Mouse (Mus musculus): ENCODE results near the gene Ppp1r13l.

Gene Ppp1r13l

DNA sequence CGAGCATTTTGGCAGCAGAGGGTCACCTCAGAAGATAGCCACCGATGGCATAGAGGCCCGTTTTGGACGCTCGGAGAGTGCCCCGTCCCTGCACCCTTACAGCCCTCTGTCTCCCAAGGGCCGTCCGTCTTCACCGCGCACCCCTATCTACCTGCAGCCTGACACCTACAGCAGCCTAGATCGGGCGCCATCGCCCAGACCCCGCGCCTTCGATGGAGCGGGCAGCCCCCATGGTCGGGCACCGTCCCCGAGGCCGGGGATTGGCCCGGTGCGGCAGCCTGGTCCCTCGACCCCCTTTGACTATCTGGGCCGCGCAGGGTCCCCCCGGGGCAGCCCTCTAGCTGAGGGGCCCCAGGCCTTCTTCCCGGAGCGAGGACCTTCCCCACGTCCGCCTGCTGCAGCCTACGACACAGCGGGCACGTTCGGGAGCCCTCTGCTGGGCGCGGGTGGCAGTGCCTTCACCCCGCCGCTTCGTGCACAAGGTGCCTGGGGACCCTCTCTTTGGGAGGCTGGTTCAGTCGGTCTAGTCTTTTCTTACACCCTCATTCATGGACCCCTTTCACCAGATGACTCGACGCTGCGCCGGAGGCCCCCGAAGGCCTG lies 10.4 kb downstream of the Ppp1r13l start:
- DNase-seq = peak; percentile 49

DNA sequence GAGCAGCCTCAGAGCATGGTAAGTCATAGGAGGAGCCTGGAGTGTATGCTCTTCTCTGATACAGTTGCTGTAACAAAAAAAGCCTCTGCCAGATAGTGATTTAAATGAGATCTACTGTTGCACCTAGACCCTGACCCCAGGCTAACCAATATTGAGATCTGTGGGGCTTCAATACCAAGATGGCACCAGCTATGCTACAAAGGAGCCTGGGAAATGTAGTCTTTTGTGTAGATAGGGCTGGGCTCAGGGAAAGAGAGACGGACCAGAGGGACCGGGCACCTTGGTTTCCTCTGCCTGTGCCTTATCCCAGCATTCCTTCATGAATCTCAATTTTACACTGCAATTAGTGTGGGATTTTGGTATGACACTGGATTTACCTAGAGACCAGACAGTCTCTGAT lies 13.8 kb downstream of the Ppp1r13l start:
- DNase-seq = no peak

- DNase-seq = no peak
Observed at GRCm38 (mm10) chr7:19375368-19375767, 15.8 kb downstream of the Ppp1r13l start.

GRCm38 (mm10) chr7:19376019-19376418 lies 16.5 kb downstream of the Ppp1r13l start:
- no peak for DNase-seq

- DNase-seq = no peak
Observed at GRCm38 (mm10) chr7:19378049-19378448, 18.5 kb downstream of the Ppp1r13l start.

GRCm38 (mm10) chr7:19381377-19382165 lies 22.0 kb downstream of the Ppp1r13l start, which contains the start of gene Ercc2:
Gene Ercc2 (plus strand): TSS chr7:19382010.
- DNase-seq = peak; percentile 99

DNA sequence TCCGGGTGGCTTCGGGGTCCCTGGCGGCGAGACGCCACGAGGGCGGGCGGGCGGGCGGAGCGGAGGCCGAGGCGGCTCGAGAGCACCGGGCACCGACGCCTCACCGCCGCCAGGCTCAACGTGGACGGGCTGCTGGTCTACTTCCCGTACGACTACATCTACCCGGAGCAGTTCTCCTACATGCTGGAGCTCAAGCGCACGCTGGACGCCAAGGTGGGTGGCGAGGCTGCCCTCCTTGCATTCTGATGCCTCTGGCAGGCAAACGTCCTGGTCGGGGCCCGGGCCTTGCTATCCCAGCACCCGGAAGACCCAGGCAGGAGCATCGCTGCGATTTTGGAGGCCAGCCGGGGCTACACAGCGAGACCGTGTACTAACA lies 22.6 kb downstream of the Ppp1r13l start:
- no peak for DNase-seq

DNA sequence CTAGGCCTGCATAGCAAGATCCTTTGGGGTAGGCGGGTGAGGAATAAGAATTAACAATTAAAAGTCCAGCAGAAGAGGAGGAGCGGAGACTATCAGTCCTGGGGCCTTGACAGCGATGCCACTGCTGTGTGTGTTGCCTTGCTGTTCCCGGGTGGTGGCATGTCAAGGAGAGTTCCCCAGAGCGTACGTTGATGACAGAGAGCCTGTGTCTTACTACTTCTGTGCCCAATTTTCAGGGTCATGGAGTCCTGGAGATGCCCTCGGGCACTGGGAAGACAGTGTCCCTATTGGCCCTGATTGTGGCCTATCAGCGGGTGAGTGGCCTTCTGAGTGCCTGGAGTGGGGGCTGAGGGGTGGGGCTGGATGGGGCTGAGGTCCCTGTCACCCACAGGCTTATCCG lies 24.2 kb downstream of the Ppp1r13l start:
- no peak for DNase-seq

GRCm38 (mm10) chr7:19388699-19389413 lies 29.3 kb downstream of the Ppp1r13l start:
- DNase-seq = no peak

DNA sequence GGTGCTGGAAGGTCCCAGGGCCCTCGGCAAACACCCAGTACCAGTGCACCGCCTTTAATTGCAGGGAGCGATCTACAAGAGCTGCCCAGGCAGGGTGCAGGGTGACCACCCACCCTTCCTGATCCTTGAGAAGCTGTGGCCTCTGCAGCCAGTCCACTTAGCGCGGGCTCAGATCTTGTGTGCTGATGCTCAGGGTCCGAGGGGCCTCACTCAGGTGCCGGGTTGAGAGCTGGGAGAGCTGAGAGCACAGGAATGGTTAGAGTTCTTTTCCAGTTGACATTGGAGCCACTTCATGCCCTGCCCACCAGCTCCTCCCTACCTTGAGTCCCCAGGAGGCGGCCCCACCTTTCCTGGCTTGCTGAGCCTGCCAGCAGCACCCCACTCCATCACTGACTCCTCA lies 34.9 kb downstream of the Ppp1r13l start:
- no peak for DNase-seq

DNA sequence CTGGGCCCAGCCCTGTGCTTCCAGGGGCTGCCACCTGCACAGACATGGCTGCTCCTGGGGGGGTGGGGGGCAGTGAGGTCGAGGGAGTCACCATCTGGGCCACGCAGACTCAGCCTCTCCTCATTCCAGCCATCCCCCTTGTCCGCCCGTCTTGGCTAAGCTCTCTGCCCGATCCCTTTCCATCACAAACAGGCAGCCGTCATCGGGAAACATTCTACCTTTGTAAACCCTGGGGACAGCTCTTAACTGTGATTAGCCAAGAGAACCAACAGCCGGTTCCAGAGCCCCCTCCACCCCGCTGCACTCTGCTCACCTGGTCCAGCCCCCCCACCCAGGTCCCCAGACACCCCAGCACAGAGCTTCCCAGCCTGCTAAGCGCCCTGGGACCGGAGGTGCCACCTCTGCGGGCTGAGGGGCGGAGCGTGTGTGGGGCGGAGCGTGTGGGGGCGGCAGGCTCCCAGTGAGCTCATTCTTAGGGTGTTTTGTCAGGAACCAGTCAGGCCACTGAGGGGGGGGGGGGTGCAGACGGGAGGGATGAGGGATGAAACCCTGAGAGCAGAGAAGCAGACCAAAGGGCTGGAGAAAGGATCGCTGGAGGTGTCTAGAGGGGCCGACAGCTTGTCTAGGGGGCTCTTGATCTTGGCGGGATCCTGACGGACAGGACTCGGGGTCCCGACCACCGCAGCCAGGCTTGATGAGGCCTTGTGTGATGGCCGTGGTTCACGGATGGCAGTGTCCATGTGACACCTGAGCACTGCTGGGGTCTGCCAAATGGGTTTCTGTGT lies 40.1 kb downstream of the Ppp1r13l start:
- DNase-seq = peak; percentile 60

GRCm38 (mm10) chr7:19400946-19401345 lies 41.4 kb downstream of the Ppp1r13l start:
- no peak for DNase-seq

DNA sequence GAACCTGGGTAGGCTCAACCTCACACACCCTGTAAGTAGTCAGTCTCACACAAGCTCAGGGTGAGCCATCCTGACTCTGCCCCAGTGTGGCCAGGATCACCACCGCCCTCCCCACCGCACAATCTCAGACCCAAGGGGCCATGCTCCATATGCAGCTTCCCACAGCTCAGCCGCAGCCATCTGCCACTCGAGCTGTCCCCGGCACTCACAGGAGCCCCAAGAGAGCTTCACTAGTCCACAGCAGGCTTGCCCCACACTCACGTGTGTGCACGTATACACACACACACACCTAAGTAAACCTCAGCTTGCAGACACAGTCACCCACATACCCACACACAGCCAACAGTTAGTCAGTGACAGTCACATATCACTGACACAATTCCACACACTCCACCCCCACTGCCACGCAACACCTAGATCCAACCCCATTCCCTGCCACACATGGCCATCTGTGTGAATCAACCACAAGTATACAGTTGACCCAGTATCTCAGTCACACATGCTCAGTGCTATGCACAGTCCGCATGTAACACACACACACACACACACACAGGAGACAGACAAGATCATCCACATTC lies 43.1 kb downstream of the Ppp1r13l start:
- DNase-seq = no peak

DNA sequence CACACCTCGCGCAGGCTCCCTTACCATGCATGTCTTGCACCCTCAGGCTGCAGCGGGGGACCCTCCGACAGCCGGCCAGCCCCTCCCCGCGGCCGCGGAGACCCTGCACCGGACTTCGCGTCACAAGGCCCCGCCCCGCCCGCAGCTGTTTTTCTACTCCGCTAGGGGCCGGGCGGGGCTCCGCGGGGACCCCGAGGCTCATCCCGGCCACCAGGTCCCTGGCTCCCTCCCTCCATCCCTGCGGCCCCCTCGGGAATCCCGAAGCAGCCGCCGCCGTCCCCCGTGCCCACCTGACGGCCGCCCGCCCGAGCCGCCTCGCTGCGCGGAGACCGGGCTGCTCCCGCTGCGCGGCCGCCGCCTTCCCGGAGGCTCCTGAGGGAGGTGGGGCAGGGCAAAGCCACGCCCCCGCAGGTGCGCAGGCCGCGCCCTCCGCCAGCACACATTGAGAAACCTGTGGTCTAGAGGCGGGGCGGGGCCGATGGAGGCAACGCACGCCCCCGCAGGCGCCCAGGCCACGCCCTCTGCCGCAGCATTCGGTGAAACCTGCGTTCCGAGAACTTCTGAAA lies 44.3 kb downstream of the Ppp1r13l start, which contains the start of gene Klc3:
TSS of gene Klc3 (minus strand) at position 374 of the 566 bp plus-strand sequence.
- peak; percentile 85 for DNase-seq

DNA sequence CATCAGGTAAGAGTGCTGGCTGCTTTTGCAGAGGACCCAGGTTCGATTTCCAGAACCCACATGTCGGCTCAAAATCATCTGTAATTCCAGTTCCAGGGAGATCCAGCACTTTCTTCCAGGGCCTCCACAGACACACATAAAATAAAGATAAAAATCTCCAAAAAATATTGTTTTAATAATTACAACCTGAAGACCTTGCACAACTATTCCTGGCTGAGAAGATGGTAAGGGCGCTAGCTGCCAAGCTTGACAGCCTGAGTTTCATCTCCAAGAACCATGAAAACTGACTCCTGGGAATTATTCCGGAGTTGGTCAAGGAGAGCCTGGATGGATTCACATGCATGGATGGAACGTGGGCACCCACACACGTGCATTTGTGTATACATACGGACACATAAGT lies 44.9 kb downstream of the Ppp1r13l start, which contains the start of gene Ckm:
TSS of gene Ckm (plus strand) at position 301 of the 400 bp plus-strand sequence.
- DNase-seq = no peak

- peak; percentile 79 for DNase-seq
Observed at GRCm38 (mm10) chr7:19405417-19405816, 45.9 kb downstream of the Ppp1r13l start.

DNA sequence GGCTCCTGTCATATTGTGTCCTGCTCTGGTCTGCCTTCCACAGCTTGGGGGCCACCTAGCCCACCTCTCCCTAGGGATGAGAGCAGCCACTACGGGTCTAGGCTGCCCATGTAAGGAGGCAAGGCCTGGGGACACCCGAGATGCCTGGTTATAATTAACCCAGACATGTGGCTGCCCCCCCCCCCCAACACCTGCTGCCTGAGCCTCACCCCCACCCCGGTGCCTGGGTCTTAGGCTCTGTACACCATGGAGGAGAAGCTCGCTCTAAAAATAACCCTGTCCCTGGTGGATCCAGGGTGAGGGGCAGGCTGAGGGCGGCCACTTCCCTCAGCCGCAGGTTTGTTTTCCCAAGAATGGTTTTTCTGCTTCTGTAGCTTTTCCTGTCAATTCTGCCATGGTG lies 50.2 kb downstream of the Ppp1r13l start:
- no peak for DNase-seq

- DNase-seq = no peak
Observed at GRCm38 (mm10) chr7:19410766-19411344, 51.3 kb downstream of the Ppp1r13l start.

DNA sequence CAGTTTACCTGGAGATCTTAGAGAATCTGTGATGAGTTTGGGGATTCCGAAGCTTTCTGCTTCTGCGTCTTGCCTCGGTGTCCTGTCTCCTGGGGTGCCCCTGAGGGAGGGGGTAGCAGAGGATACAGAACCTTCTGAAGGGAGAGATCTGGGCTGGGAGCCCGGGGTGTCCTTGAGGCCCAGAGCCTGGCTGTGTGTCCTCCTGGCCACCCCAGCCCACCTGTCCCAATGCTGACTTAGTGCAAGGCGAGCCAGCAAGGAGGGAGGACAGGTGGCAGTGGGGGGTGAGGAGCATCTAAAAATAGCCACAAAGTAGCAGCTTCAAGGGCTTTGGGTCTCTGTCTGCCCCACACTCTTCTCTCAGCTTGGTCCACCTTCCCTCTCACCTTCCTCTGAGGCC lies 52.2 kb downstream of the Ppp1r13l start:
- no peak for DNase-seq

DNA sequence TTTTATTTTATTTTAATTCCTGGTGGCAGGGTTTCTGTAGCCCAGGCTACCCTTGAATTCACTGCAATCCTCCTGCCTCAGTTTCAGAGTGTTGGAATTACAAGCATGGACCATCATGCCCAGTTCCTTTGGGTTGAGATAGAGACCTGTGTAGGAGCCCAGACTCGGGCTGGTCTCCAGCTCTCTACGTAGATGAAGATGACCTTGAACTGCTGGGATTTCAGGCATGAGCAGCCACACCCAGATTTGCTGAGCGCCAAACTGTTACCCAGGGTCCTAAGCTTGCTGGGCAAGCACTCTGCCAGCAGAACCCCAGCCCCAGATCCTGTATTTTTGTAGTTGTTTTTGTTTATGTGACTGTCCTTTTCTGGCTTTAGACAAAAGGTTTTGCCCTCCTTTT lies 54.0 kb downstream of the Ppp1r13l start:
- no peak for DNase-seq

- DNase-seq = no peak
Observed at GRCm38 (mm10) chr7:19416590-19416989, 57.0 kb downstream of the Ppp1r13l start.

- DNase-seq = no peak
Observed at GRCm38 (mm10) chr7:19420121-19420520, 60.6 kb downstream of the Ppp1r13l start.
